Mouse (Mus musculus) megakaryocyte-erythroid progenitor cell, adult 5-6 weeks (primary cell): ENCODE data around the gene 1700001J03Rik. TPM values are rescaled to one million over a fixed set of nuclear protein-coding genes. Genes with fewer than 3 reads are reported as not detected.
A peak's percentile ranks its signal among the peaks of the same experiment; 100 is the strongest.
"Not testable (repeated sequence)": the region's sequence is repeated elsewhere in the genome, so short reads cannot be mapped to it uniquely, and the experiment has no call there.

Source experiments
- ATAC-seq: replicated peaks from 2 replicates; pipeline ENCODE4 v1.8.0; 2016; ENCODE audit warnings: mild to moderate bottlenecking, inconsistent platforms; ENCODE audit not compliant: severe bottlenecking, poor library complexity, low FRiP score, low TSS enrichment
- total RNA-seq, 2 experiments: library from RNA; stranded (forward) in 1 of 2; stranded (reverse) in 1 of 2; fragments of 200-1000, 215-1000 nt in 1 of 2; fragments of >200 nt in 1 of 2; fragmentation: Nextera tagmentation in 1 of 2; gene quantifications; 2 replicates each; pipeline ENCODE4 v1.2.3; 2014 to 2017

1700001J03Rik gene
- total RNA-seq (2014; fragmentation: Nextera tagmentation) (not detected in 2 replicates), total RNA-seq (2017) (not detected in 2 replicates)

DNA sequence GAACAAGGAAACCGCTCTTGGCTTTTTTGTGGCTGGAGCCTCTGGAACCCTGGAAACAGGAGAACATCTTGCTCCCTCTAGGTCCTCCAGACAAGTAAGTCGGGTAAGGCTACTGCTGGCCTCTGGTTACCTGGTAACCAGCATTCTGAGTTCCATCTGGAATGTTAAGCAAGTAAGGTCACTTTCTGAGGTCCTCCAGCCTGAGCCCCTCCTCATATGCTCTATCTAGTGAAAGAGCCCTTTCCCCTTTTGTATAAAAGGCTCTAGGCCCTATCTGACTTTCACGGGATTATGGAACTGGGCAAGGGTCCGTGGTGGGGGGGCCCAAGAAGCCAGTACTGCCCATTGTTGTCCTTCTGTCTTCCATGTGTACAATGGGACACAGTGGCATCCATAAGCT, at the start of gene 1700001J03Rik:
TSS of gene 1700001J03Rik (minus strand) at position 101 of the 400 bp plus-strand sequence.
- ATAC-seq: not testable (repeated sequence)

GRCm38 (mm10) chr5:146234336-146234735, 49.2 kb upstream of the 1700001J03Rik start:
- peak; percentile 18; the same call in 1 of the 2 replicates for ATAC-seq

DNA sequence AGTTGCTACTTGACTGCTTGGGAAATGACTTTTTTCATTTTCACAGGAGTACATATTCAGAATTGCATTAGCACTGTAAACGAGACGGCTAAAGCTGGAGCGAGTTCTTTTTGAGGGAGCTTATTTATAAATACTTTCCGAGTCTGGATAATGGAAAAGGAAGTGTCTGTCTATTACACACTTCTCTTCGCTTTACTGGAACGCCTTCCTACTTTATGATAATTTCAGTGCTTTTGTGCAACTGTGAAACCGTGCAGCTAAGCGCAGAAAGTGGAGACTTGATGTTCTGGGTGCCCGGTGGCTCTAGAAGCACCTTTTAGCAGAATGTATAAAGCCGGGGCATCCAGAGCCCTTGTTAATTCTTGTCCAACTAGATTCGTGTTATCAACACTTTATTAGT, 47.7 kb upstream of the 1700001J03Rik start:
- ATAC-seq: no peak

DNA sequence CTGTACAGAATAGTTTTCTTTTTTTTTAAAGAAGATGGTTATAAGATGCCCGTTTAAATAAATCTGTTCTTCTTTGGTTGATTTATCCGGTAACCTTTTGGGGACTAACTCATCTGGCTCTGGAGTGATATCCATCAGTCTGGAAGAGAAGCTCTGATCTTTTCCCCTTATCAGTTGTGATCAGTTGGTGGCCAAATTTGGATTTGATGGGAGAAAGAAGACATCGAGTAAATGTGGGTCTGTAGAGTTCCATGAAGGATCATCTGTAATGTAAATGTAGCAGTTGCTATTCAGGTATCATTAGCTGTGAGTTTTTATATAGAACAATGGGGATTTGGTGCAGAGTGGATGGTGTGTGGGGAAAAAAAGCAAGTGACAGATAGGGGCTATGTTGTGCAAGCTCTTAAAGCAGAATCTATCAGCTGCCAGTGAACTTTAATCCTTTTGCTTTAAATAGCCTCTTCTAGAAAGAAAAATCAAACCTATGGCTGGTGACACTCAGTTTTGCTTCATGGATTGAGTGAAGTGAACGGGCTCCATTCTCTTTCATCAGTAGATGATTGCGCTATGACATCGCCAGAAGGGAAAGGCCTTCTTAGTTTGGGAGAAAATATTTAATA, 47.1 kb upstream of the 1700001J03Rik start:
- ATAC-seq: no peak

DNA sequence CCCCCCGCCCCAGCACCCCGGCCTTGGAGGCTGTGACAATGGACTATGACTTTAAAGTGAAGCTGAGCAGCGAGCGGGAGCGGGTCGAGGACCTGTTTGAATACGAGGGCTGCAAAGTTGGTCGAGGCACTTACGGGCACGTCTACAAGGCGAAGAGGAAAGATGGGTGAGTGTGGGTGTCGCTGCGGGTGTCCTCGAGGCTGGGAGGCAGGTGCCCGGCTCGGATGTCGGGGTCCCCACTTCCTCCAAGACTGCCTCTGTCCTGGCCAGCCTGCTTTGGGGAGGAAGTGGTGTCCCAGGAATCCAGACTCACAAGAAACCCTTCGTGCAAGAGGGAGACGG, 46.5 kb upstream of the 1700001J03Rik start:
- ATAC-seq: 0 out of 2 replicates have a peak, but pooled peaks have one; percentile 1

DNA sequence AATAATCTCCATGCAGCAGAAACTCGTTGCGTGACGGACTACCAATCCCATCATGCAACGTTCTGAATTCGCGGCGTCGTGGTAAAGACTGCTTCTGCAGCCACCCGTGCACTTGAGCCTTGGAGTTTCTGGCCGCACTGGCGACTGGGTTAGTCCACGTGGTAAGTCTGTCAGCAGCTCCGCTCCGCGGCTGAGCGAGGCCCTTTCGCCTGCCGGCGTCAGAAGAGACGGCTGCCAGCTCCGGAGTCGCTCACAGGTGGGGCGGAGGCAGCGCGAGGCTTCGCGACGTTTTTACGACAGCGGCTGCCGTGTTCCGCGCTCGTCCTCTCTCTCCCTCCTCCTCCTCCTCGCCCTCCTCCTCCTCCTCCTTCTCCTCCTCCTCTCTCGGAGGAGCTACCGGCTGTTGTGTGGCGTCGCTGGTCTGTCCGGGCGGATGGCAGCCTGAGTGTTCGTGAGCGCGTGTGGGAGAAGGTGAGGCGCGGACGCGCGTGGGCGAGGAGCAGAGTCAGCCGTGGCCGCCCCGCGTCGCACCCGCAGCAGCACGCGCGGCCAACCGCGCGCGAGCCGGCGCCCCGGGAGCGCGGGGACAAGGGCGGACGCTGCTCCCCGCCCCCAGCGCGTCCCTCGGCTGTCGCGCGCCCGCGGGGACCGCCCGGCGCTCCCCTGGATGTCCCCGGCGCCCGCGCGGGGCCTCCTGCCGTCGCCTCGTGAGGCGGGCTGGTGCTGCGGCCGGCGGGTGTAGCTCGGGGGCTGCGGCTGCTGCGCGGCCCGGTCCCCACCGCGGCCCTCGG, 46.0 kb upstream of the 1700001J03Rik start, which contains the start of gene Cdk8:
TSS of gene Cdk8 (plus strand) at position 367 of the 791 bp plus-strand sequence.
- ATAC-seq: peak; percentile 85

- no peak for ATAC-seq
Measured at GRCm38 (mm10) chr5:146229869-146230650, 45.0 kb upstream of the 1700001J03Rik start.

- no peak for ATAC-seq
Measured at GRCm38 (mm10) chr5:146227496-146227895, 42.4 kb upstream of the 1700001J03Rik start.

- ATAC-seq: no peak
Measured at GRCm38 (mm10) chr5:146223786-146224185, 38.7 kb upstream of the 1700001J03Rik start.

GRCm38 (mm10) chr5:146221722-146222121, 36.6 kb upstream of the 1700001J03Rik start:
- ATAC-seq: no peak

DNA sequence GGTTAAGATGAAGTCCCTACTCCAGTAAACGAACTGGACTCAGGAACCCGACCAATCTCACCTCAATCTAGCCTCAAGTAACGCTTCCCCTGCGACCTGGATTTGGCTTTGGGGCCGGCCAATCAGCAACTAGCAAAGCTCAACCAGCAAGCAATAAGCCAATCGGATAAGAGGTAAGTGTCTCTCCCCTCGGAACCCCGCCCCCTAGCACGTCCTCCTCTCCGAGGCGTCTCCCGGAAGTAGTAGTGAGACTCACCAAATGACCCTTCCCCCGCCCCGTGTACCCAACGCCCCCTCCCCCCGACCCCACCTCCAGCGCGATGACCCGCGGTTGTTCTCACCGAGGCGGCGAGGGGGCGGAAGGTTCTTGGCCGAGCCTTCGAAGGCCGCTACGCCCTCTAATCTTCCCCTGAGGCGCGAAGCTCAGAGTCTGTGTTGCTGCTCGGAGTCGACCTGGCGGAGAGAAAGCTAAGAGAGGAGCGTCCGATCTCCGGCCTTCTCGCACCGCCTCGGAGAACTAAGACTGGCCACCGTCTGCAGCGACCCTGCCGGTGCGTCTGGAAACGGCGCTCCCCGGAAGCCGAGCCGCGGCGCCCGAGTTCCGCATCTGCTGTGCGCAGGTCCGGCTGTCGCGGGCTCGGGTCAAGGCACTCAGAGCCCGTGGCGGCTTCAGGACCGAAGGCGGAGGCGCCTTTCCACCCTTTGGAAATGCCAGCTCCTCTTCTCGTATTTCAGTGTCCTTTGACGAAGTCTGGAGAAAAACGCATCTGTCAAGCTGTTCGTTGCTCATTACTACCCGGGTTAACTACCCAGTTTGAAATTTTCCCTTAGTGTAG, 36.0 kb upstream of the 1700001J03Rik start, which contains the start of gene Rnf6:
TSS of gene Rnf6 (minus strand) at position 677 of the 836 bp plus-strand sequence.
- peak; percentile 99 for ATAC-seq

DNA sequence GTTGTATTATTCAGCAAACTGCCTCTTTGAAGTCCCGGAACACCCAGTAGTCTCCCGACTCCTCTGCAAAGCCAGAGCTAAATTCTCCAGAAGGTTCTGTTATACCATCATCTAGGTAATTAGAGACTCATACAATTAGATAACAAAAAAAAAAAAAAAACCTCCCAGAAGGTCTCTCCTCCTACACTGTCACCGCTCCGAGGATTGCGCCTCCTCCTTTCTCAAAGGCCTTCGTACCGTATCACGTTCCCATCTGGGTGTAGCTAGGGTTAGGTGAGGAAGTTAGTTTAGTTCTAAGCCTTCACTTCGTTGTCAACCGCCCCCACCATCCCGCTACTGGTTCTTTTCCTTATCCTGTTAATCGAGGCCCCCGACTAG, 35.4 kb upstream of the 1700001J03Rik start:
- peak; percentile 87 for ATAC-seq

DNA sequence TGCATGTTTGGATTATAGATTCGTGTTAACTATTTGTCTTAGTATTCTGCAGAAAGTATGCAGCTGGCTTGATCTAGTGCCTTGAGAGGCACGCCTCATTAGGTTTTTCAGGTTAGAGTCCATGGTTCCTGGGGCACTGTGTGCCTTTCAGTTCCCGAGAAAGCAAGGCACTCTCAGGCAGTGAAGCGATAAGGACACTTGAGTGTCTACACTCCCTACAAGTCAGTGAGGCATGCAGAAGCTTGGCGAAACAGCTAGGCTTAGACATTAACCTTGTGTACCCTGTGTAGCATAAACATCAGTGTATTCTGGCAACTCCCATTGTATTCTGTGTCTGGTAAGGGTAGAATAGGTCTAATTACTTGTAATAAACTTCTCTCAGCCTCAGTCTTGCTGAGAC, 20.4 kb upstream of the 1700001J03Rik start:
- ATAC-seq: no peak

DNA sequence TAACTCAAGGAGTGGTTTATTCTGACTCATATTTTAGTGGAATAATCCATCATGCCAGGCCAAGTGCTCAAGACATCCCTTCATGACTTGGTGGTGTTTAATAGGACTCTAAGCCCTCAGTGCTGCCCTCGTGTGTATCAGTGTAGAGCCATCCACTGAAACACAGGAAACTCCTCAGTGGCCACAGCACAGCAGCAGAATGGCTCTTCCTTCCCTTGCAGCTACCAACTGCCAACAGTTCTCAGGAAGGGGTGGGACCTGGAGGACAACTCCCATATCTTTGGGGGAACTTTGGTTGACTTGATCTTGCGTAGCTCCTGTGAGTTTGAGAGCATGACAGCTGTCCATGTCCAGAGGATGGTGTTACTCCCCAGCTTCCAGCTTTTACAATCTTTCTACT, 18.8 kb upstream of the 1700001J03Rik start:
- ATAC-seq: 0 out of 2 replicates have a peak, but pooled peaks have one; percentile 36

GRCm38 (mm10) chr5:146200580-146200979, 15.5 kb upstream of the 1700001J03Rik start:
- 0 out of 2 replicates have a peak, but pooled peaks have one; percentile 42 for ATAC-seq

DNA sequence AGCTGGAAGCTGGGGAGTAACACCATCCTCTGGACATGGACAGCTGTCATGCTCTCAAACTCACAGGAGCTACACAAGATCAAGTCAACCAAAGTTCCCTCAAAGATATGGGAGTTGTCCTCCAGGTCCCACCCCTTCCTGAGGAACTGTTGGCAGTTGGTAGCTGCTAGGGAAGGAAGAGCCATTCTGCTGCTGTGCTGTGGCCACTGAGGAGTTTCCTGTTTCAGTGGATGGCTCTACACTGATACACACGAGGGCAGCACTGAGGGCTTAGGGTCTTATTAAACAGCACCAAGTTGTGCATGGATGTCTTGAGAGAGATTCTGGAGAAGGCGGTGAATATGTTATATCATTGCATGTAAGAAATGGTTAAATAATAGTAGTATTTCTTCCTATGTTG, 14.4 kb upstream of the 1700001J03Rik start:
- ATAC-seq: no peak

DNA sequence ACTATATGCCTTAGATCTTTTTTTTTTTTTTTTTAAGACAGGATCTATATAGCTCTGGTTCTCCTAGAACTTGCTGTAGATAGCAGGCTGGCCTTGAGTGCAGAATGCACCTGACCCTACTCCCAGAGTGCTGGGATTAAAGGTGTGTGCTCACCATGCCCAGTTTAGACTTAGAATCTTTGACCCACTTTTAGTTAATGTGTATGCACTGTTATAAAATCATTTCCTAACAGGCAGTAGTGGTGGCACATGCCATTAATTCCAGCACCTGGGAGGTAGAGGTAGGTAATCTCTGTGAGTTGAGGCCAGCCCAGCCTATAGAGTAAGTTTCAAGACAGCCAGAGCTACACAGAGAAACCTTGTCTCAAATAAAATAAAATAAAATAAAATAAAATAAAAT, 14.0 kb upstream of the 1700001J03Rik start:
- ATAC-seq: no peak

GRCm38 (mm10) chr5:146193360-146193759, 8.3 kb upstream of the 1700001J03Rik start:
- ATAC-seq: no peak
